Mouse (Mus musculus): Measurements from ENCODE around the gene Pald1.

GRCm38 (mm10) chr10:61409776-61410175 is 26.4 kb upstream of the Pald1 start:
- TF ChIP-seq POLR2A (IDR thresholded peaks at IDR 0.05; ENCODE audit: borderline replicate concordance, extremely low read depth, low read depth, low read length) = no peak
- no peak for TF ChIP-seq CTCF (IDR thresholded peaks at IDR 0.05; ENCODE audit: insufficient read depth, low read length)

Data from lung, adult 2 months (tissue).